Mouse (Mus musculus): Measurements from ENCODE around the gene Kcnj2. TPM values are rescaled to one million over a fixed set of nuclear protein-coding genes. Genes with fewer than 3 reads are reported as not detected.

Gene Kcnj2
- 0.42 and 0.44 TPM in 2 replicates for polyA plus RNA-seq (2012; rRNA removed)

DNA sequence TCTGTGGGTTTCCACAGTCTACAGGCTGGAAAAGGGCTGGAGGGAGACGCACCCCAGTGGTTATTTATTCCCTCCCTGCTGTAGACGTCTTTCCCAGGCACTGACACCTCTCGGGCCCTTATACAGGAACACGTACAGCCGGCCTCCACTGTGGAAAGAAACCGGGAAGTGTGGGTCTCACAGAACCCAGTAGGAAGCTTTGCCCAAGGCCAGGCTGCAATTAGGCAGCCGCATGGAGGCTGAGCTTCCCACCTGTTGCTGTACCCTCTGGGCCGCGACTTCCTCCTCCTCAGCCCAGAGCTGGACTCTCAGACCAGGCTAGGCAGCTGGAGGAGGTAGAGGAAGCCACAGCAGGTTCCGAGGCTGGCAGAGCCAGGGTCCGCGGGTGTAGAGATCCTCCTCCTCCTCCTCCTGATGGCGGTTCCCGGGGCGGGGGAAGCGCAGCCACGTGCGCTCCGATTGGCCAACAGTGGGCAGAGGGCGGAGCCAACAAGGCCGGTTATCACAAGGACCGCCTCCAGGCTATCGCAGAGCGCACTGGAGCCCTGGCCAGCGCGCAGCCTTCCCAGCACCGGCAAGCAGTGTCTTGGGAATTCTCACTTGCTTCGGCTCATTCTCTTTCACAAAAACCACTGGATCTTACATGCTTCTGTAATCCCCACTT, at the start of gene Kcnj2:
Gene Kcnj2 (plus strand): TSS at position 530 of the 664 bp plus-strand sequence.

Other genes with a start within 250 kb of the Kcnj2 start
- gene Kcnj16, start 98.1 kb upstream of the Kcnj2 start, polyA plus RNA-seq (2012; rRNA removed) = 0.02 TPM in 2 replicates